Mouse (Mus musculus) olfactory bulb, adult 2 months (tissue): ENCODE data around the gene Rnf130. TPM values are rescaled to one million over a fixed set of nuclear protein-coding genes. Genes with fewer than 3 reads are reported as not detected.
"Not testable (repeated sequence)": the region's sequence is repeated elsewhere in the genome, so short reads cannot be mapped to it uniquely, and the experiment has no call there.

ENCODE experiments used
- H3K27ac ChIP-seq: fragments of 200-500 bp; 2 replicates; pipeline ENCODE4 v1.5.1; 2012; ENCODE audit warnings: low read depth, low read length; ENCODE audit not compliant: insufficient read depth
- H3K4me1 ChIP-seq: fragments of 200-500 bp; 2 replicates; pipeline ENCODE4 v1.6.1; 2012; ENCODE audit warnings: low read length; ENCODE audit not compliant: control insufficient read depth, insufficient read depth
- H3K4me3 ChIP-seq: fragments of 200-500 bp; 2 replicates; pipeline ENCODE4 v1.5.1; 2012; ENCODE audit warnings: mild to moderate bottlenecking, low read depth, low read length, moderate library complexity; ENCODE audit not compliant: insufficient read depth
- CTCF ChIP-seq: fragments of 200-500 bp; IDR thresholded peaks from 2 replicates; pipeline ENCODE4 v1.5.1; 2012; ENCODE audit warnings: low read depth, mild to moderate bottlenecking, low read length, moderate library complexity; ENCODE audit not compliant: insufficient read depth
- POLR2A ChIP-seq: fragments of 200-500 bp; IDR thresholded peaks from 2 replicates; pipeline ENCODE4 v1.6.1; 2012; ENCODE audit warnings: mild to moderate bottlenecking, low read depth, low read length, moderate library complexity; ENCODE audit not compliant: insufficient read depth
- WGBS: fragments of 180-500 bp; shearing (Covaris S2); methylation state at CpG from one replicate; pipeline ENCODE4 v1.1.7; 2018; 5-methylcytosine and 5-hydroxymethylcytosine counted together
- polyA plus RNA-seq: library from polyadenylated mRNA; stranded (reverse); fragments of >200 nt; gene quantifications from 2 replicates; pipeline ENCODE4 v1.2.4, GENCODE M21; 2012; ENCODE audit warnings: low replicate concordance; ENCODE audit not compliant: missing spikeins, insufficient read depth, insufficient read length

Gene Rnf130
- polyA plus RNA-seq, 1 experiment, result not detected

DNA sequence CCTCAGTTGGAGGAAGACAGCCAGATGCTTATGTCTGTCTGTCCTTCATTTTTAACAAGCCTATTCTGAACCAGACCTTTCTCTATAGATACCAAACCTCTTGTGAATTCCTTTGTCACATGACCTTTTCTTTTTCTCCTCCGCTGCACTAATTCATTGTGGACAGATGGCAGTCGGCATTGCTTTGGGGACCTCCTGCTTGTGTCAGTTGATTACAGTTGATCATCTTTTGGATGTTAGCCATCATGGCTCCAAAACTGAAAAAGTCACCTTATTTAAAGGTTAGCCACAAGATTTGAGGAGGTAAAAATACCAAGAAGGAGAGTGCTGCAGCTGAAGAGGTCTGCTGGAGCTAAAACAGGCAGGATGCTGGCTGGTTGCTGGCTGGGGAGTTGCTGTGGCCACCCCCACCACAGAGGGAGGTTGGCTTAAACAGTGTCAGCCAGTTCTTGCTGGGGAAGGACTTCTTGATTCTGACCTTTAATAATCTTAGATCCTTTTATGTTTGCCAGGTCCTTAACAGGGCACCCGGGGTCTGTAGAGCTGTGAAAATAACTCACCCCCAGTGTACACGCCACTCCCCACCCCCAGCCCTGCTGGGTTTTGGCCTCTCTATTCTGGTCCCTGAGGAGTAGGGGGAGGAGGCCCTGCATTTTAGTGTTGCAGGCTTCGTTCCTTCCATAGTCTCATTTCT, 66.0 kb downstream of the Rnf130 start:
- Histone ChIP-seq H3K4me3 (no peak overlapping the region), H3K27ac (peak overlapping the region; percentile 12; the same call in 1 of the 2 replicates), H3K4me1 (peaks cover 7% of the 10 kb centered on the region)
- WGBS, result 31% methylated on average over 5 of the region's 5 CpGs
- TF ChIP-seq POLR2A, result no peak
- no peak for TF ChIP-seq CTCF

DNA sequence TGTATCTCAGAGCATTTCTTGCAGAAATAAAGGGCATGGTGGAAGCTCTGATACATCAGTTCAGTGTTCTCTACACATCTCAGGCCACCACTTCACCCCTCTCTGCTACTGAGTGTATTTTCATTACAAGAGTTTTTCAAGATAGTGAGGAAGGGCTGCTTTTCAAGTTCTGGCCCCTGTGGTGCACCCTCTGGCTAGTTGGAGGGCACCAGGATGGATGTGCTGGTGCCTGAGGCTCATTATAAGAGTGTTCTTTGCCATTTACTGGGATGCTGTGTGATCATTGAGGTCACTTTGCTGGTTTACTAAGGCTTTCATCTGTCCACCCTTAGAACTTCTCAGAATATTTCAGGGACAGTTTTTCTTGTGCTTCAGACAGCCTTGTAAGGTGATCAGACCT, 66.5 kb downstream of the Rnf130 start:
- Histone ChIP-seq H3K27ac (peak overlapping the region; percentile 12; the same call in 1 of the 2 replicates), H3K4me1 (peaks cover 7% of the 10 kb centered on the region), H3K4me3 (no peak overlapping the region)
- TF ChIP-seq CTCF (no peak), POLR2A (no peak)

DNA sequence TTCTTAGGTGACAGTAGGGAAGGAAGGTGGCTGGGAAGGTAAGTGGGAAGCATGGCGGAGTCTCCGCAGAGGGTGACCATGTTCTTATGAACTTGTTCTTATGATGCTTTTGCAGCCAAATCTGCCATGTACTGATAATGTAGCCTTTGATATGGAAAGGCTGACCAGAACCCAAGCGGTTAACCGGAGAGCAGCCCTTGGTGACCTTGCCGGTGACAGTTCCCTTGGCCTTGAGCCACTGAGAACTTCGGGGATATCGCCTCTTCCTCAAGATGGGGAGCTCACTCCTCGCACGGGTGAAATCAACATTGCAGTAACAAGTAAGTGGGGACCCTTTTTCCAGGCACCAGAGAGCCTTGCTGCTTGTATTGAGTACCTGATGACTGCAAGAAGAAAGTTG, 70.5 kb downstream of the Rnf130 start:
- peaks cover 5% of the 10 kb centered on the region for H3K4me1 ChIP-seq
- H3K27ac ChIP-seq, result no peak overlapping the region
- TF ChIP-seq POLR2A (no peak), CTCF (no peak)
- WGBS, result 84% methylated on average over 9 of the region's 9 CpGs
- H3K4me3 ChIP-seq, result no peak overlapping the region

DNA sequence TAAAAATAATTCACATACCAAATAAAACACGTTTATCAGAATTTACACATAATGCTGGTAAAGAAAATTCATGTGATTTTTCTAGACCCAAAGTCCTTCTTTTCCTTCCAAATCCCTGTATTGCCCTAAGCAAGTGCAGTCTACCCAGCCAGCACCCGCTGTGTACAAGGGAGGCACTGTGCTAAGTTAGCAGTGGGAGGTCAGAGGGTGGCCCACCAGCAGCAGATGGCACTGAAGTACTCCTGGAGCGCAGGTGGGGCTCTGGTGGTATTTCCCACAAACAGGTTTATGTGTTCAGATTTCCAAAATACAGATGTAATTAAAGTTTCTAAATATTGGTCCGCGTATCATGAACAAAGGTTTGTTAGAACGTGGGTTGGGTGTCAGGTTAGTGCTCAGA, 71.9 kb downstream of the Rnf130 start:
- Histone ChIP-seq H3K4me1 (no peaks in the 10 kb centered on the region), H3K27ac (no peak overlapping the region), H3K4me3 (no peak overlapping the region)
- TF ChIP-seq POLR2A, result no peak
- TF ChIP-seq CTCF, result no peak
- WGBS, result 89% methylated on average over 6 of the region's 6 CpGs

DNA sequence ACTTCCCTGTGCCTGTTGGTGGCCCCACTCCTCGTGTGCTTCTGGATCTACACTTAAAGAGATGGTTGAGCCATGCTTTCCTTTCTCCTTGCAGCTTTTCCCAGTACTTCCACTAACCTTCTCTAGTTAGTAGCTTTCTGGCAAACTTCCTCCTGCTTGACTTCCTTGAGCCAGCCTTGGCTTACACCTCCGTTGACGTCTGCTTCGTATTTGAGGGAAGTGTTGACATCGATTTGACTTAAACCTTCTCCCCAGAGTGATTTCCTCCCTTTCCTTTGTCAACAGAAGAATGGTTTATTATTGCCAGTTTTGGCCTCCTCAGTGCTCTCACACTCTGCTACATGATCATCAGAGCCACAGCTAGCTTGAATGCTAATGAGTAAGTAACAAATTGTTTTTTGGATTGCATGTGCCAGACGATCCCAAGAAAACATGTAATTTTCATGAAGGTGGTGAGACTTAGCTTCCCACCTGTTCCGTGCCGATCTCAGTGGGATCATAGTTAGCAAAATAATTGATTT, 73.9 kb downstream of the Rnf130 start:
- H3K27ac ChIP-seq, result no peak overlapping the region
- no peak for TF ChIP-seq POLR2A
- WGBS, result 55% methylated on average over 8 of the region's 8 CpGs

DNA sequence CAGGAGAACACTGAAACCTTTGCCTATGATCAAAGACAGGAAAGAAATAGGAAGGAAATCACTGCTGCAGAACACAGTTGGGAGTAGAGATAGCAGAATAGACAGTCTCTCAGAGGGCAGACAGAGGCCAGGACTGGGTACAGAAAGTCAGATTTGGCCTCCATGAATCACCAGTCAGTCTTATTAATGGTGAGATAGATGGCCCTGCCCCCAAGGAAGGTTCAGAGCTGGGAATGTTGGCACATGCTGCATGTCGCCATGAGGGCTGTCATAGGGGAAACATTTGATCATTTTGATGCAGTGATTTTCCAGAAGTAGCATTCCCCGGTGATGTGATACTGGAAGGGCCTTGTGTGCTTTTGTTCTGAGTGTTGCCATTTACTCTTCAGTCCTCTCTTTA, 74.5 kb downstream of the Rnf130 start:
- WGBS, result 77% methylated on average over 2 of the region's 2 CpGs
- TF ChIP-seq CTCF, result no peak
- TF ChIP-seq POLR2A, result no peak
- no peak overlapping the region for H3K27ac ChIP-seq
- no peak overlapping the region for H3K4me3 ChIP-seq
- H3K4me1 ChIP-seq, result 0 out of 2 replicates have a peak, but pooled peaks cover 3% of the 10 kb centered on the region

More for the DNA sequence above, 73.9 kb downstream of the Rnf130 start:
- Histone ChIP-seq H3K4me1 (0 out of 2 replicates have a peak, but pooled peaks cover 3% of the 10 kb centered on the region), H3K4me3 (no peak overlapping the region)

DNA sequence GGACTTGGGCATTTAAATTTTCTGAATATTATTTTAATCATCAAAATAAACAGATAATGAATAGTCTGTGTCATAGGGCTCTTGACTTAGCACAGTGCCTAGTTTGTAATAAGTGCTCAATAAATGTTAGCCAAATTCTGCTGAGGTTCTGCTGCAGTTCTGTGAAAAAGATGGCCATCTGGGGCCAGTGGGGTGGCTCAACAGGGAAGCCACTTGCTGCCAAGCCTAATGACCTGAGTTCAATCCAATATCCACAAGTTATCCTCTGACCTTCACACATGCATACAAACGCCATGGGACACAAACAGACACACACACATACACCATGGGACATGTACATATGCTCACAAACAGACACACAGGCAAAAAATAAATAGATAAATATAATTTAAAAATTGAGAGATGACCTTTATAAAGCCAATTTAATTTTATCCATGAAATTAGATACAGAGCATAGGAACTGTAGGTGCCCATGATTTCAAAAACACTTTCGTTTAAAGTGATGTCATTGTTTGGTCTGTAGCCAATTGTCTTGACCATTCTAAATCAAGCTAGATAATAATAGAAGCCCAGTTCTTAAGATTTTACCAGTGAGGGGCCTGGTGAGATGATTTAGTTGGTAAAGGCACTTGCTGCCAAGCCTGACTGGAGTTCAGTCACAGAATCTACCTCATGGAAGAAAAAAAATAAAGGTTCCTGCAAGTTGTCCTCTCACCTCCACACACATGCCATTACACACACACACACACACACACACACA, 75.6 kb downstream of the Rnf130 start:
- Histone ChIP-seq H3K4me1 (0 out of 2 replicates have a peak, but pooled peaks cover 3% of the 10 kb centered on the region), H3K4me3 (no peak overlapping the region), H3K27ac (no peak overlapping the region)
- TF ChIP-seq CTCF (no peak), POLR2A (no peak)
- 61% methylated on average over 2 of the region's 2 CpGs for WGBS

DNA sequence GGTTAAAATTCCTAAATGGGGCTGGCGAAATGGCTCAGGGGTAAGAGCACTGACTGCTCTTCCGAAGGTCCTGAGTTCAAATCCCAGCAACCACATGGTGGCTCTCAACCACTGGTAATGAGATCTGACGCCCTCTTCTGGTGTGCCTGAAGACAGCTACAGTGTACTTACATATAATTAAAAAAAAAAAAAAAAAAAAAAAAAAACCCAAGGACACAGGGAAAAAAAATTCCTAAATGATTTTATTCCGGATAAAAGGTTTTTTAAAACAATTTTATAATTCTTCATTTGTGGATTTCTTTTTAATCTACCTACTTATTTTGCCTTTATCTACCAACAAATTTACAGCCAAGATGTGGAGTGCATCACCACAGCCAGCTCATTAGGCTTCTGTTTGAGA, 76.8 kb downstream of the Rnf130 start:
- H3K4me3 ChIP-seq, H3K4me1 ChIP-seq, H3K27ac ChIP-seq: not testable (repeated sequence)
- 94% methylated on average over 4 of the region's 4 CpGs for WGBS

DNA sequence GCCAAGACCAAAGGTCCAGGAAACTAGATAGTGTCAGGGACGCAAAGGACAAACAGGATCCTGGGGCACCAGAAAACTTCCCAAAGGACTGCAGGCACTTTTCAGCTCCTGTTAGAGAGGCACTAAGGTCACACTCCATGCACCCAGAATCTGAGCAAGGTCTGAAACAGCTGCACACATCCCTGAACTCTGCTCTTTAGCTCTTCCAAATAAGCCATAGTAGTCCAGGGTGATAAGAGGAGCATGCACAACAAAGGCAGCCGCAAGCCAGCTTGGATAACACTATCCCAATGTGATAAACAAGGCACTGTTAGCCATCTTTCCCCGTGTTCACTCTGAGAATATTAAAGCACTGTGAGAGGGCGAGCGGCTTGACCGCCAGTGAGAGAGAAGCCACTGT, 78.9 kb downstream of the Rnf130 start:
- Histone ChIP-seq H3K4me1 (peaks cover 11% of the 10 kb centered on the region), H3K27ac (no peak overlapping the region), H3K4me3 (no peak overlapping the region)
- 91% methylated on average over 6 of the region's 6 CpGs for WGBS
- TF ChIP-seq POLR2A (no peak), CTCF (no peak)
